Mouse (Mus musculus) gastrocnemius, postnatal 14 days (tissue): ENCODE measurements around the gene Msrb1. TPM values are rescaled to one million over a fixed set of nuclear protein-coding genes. Genes with fewer than 3 reads are reported as not detected.

Experiments
- DNase-seq: peaks from one replicate; pipeline ENCODE4 v3.0.0; 2021; ENCODE audit warnings: mixed read lengths
- intact Hi-C: fragments of 180-260 bp; cut with DNase I; formaldehyde crosslinking; loops from one replicate; pipeline ENCODE4 v1.15.1; 2025; ENCODE audit warnings: low total_unique reads
- total RNA-seq, 2 experiments: library from RNA; stranded (reverse); gene quantifications; 2 replicates each; pipeline ENCODE4 v1.2.3; 2021

Gene Msrb1
- total RNA-seq, 2 experiments from 2014 or later, result 143 to 165 TPM

GRCm38 (mm10) chr17:24780821-24781220 is 44.4 kb downstream of the Msrb1 start:
- intact Hi-C loops, result no loop called here
- DNase-seq, result no peak

GRCm38 (mm10) chr17:24792190-24792589 is 55.7 kb downstream of the Msrb1 start:
- DNase-seq, result no peak
- intact Hi-C loops, result no loop called here

Other genes starting within 250 kb of the Msrb1 start
- under 1 TPM; 0.22 to 0.31 TPM for gene Caskin1, start 248.0 kb upstream of the Msrb1 start, total RNA-seq
- 10 to 100 TPM; 31.9 to 33.4 TPM for gene Traf7, start 208.7 kb upstream of the Msrb1 start, total RNA-seq
- gene Rab26, start 202.4 kb upstream of the Msrb1 start, total RNA-seq, result under 1 TPM; 0.21 to 0.27 TPM
- gene Pkd1, start 186.8 kb upstream of the Msrb1 start, total RNA-seq, result 10 to 100 TPM; 32.0 to 36.1 TPM
- gene Tsc2, start 104.0 kb upstream of the Msrb1 start, total RNA-seq, result 10 to 100 TPM; 50.6 to 53.0 TPM
- 1 to 10 TPM; 2.2 to 3.6 TPM for gene Nthl1, start 104.0 kb upstream of the Msrb1 start, total RNA-seq
- 10 to 100 TPM; 36.2 to 46.3 TPM for gene Slc9a3r2, start 86.3 kb upstream of the Msrb1 start, total RNA-seq
- not detected for gene Npw, start 78.2 kb upstream of the Msrb1 start, total RNA-seq
- gene Zfp598, start 67.0 kb upstream of the Msrb1 start, total RNA-seq, result 10 to 100 TPM; 13.9 to 16.3 TPM
- not detected for gene Syngr3, start 46.7 kb upstream of the Msrb1 start, total RNA-seq
- gene Gfer, start 40.5 kb upstream of the Msrb1 start, total RNA-seq, result 10 to 100 TPM; 23.0 to 25.0 TPM
- under 1 TPM; 0.44 to 0.94 TPM for gene Noxo1, start 40.4 kb upstream of the Msrb1 start, total RNA-seq
- gene Tbl3, start 29.0 kb upstream of the Msrb1 start, total RNA-seq, result 10 to 100 TPM; 16.3 to 19.6 TPM
- not detected for gene Rnf151, start 18.6 kb upstream of the Msrb1 start, total RNA-seq
- gene Rps2, start 18.5 kb upstream of the Msrb1 start, total RNA-seq, result 100 to 1,000 TPM; 643 to 719 TPM
- 100 to 1,000 TPM; 467 to 532 TPM for gene Ndufb10, start 12.2 kb upstream of the Msrb1 start, total RNA-seq
- gene Rpl3l, start 8.8 kb upstream of the Msrb1 start, total RNA-seq, result 100 to 1,000 TPM; 781 to 864 TPM
- gene Hs3st6, start 16.3 kb downstream of the Msrb1 start, total RNA-seq, result not detected
- not detected for gene Meiob, start 67.6 kb downstream of the Msrb1 start, total RNA-seq
- gene Hagh, start 103.5 kb downstream of the Msrb1 start, total RNA-seq, result 10 to 100 TPM; 71.1 to 77.2 TPM
- 10 to 100 TPM; 38.9 to 46.1 TPM for gene Fahd1, start 113.7 kb downstream of the Msrb1 start, total RNA-seq
- 1 to 10 TPM; 2.9 TPM for gene Igfals, start 129.4 kb downstream of the Msrb1 start, total RNA-seq
- gene Nubp2, start 149.7 kb downstream of the Msrb1 start, total RNA-seq, result 10 to 100 TPM; 12.5 to 14.6 TPM
- 10 to 100 TPM; 24.4 to 29.2 TPM for gene Spsb3, start 150.0 kb downstream of the Msrb1 start, total RNA-seq
- gene Eme2, start 158.4 kb downstream of the Msrb1 start, total RNA-seq, result 10 to 100 TPM; 13.9 to 14.5 TPM
- 100 to 1,000 TPM; 118 to 120 TPM for gene Mrps34, start 158.5 kb downstream of the Msrb1 start, total RNA-seq
- gene Nme3, start 159.9 kb downstream of the Msrb1 start, total RNA-seq, result 1 to 10 TPM; 7.6 to 9.0 TPM
- 10 to 100 TPM; 16.3 to 19.2 TPM for gene Mapk8ip3, start 200.3 kb downstream of the Msrb1 start, total RNA-seq
- 10 to 100 TPM in 1 of 2 experiments, 1 to 10 TPM in 1; 8.2 to 13.3 TPM for gene Jpt2, start 224.0 kb downstream of the Msrb1 start, total RNA-seq